Mouse (Mus musculus): Measurements from ENCODE around the gene Il23a.

DNA sequence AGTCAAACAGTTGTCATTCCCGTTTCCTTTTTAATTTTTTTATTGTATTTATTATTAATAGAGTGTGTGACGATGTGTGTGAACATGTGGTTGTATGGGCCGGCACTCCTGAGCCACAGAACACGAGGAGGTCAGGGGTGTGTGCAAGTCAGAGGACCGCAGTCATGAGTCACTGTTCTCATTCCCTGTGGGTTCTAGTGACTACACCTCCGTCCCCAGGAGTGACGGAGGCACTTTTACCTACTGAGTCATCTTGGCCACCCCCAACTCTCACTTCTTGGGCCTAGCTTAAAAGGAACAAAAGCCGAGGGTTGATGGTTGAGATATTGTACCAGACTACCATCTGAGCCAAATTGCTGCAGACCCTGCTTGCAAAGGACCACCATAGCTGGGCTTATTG is 42.2 kb downstream of the Il23a start:
- TF ChIP-seq MAFK (IDR thresholded peaks at IDR 0.05; ENCODE audit: insufficient read depth, low read depth, low read length) (no peak), HCFC1 (IDR thresholded peaks at IDR 0.05; ENCODE audit: borderline replicate concordance, insufficient read depth, low read length) (no peak), CHD2 (IDR thresholded peaks at IDR 0.05; ENCODE audit: low read depth, low read length) (no peak)
